ENCODE assay signal across 17 mouse cellular contexts in the genomic region with DNA sequence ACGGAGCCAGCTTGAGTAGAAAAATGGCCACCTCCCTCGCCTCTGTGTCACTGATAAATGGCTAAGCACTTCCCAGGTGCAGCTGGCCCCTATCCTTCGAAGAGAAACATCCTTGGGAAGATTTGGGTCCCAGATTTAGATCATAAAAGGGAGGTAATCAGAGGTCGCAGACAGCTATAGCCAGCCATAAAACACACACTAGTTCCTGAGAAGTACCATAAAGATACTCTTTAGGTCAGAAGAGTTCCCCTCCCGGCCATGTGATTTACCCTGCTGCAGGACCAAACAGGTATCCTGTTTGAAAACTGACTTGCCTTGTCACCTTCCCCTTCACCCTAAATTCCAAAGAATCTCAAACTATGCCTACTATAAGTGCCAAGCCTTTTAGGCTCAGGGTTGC. TPM values are rescaled to one million over a fixed set of nuclear protein-coding genes. Genes with fewer than 3 reads are reported as not detected.
"Had no signal": no experiment of that assay in that cellular context is flagged by ENCODE, and none has a peak within 500 bp of the region (broad histone marks: within the 10 kb centered on the region; RNA-seq: fewer than 3 reads in every experiment).

No protein-coding gene starts in this region.

RNA-seq across cellular contexts. Expression of a gene that starts 9.6 kb away (rescaled TPM):
- polyA plus RNA-seq: heart, embryonic 10.5 days; heart, embryonic 11.5 days; heart, embryonic 12.5 days; heart, embryonic 13.5 days; heart, embryonic 14.5 days; heart, embryonic 15.5 days; heart, embryonic 16.5 days; heart, postnatal 0 days; hindbrain, embryonic 10.5 days; hindbrain, embryonic 11.5 days; hindbrain, embryonic 12.5 days; hindbrain, embryonic 13.5 days; hindbrain, embryonic 14.5 days; hindbrain, embryonic 15.5 days; hindbrain, embryonic 16.5 days; hindbrain, postnatal 0 days; inflammation-experienced regulatory T-cells, adult 6 months had no signal

RNA-seq across cellular contexts. Expression of a gene that starts 24.1 kb away (rescaled TPM):
- polyA plus RNA-seq: heart, embryonic 10.5 days; heart, embryonic 11.5 days; heart, embryonic 12.5 days; heart, embryonic 13.5 days; heart, embryonic 14.5 days; heart, embryonic 15.5 days; heart, postnatal 0 days; hindbrain, embryonic 10.5 days; hindbrain, embryonic 11.5 days; hindbrain, embryonic 12.5 days; hindbrain, embryonic 13.5 days; hindbrain, embryonic 14.5 days; hindbrain, embryonic 15.5 days; hindbrain, postnatal 0 days had no signal

RNA-seq across cellular contexts. Expression of a gene that starts 43.0 kb away (rescaled TPM):
- polyA plus RNA-seq: heart, embryonic 10.5 days; heart, embryonic 11.5 days; heart, embryonic 12.5 days; heart, embryonic 13.5 days; heart, embryonic 14.5 days; heart, embryonic 15.5 days; heart, postnatal 0 days; hindbrain, embryonic 10.5 days; hindbrain, embryonic 11.5 days; hindbrain, embryonic 12.5 days; hindbrain, embryonic 13.5 days; hindbrain, embryonic 14.5 days; hindbrain, embryonic 15.5 days; hindbrain, embryonic 16.5 days; inflammation-experienced regulatory T-cells, adult 6 months had no signal
